Mouse (Mus musculus) liver, embryonic 14.5 days (tissue): ENCODE measurements around the gene Ddx55.

Experiments used
- CTCF ChIP-seq: IDR thresholded peaks from 2 replicates; pipeline ENCODE4 v1.5.1; 2016; ENCODE audit warnings: antibody characterized with exemption, low read depth, control low read depth
- EP300 ChIP-seq: IDR thresholded peaks from 2 replicates; pipeline ENCODE4 v1.6.1; 2016; ENCODE audit warnings: antibody characterized with exemption, low read depth

- TF ChIP-seq CTCF (no peak), EP300 (no peak)
These were observed 18.4 kb downstream of the Ddx55 start for GRCm38 (mm10) chr5:124571068-124571467.
